Mouse (Mus musculus) hindbrain, postnatal 0 days (tissue): Measurements from ENCODE around the gene Glis1. TPM values are rescaled to one million over a fixed set of nuclear protein-coding genes. Genes with fewer than 3 reads are reported as not detected.

Source experiments
- ATAC-seq: fragments of 200-750 bp; cut with Nextera tagmentation; 2 replicates; pipeline ENCODE4 v1.8.0; 2017; ENCODE audit warnings: mild to moderate bottlenecking, moderate TSS enrichment, moderate library complexity
- DNase-seq: peaks from one replicate; pipeline ENCODE4 v3.0.0-alpha.2; 2015; ENCODE audit warnings: low spot score
- H3K27ac ChIP-seq: fragments of 300-500 bp; sonication (generic); 2 replicates; pipeline ENCODE4 v1.5.1; 2014; ENCODE audit warnings: mild to moderate bottlenecking
- H3K27me3 ChIP-seq: fragments of 300-500 bp; sonication (generic); 2 replicates; pipeline ENCODE4 v1.6.1; 2014; ENCODE audit warnings: low read length, mixed read lengths; ENCODE audit not compliant: insufficient read depth
- H3K36me3 ChIP-seq: fragments of 300-500 bp; sonication (generic); 2 replicates; pipeline ENCODE4 v1.6.1; 2014; ENCODE audit warnings: low read length, mixed read lengths; ENCODE audit not compliant: insufficient read depth
- H3K4me1 ChIP-seq: fragments of 300-500 bp; sonication (generic); 2 replicates; pipeline ENCODE4 v1.6.1; 2014; ENCODE audit warnings: antibody characterized with exemption, low read length, mixed read lengths; ENCODE audit not compliant: insufficient read depth
- H3K4me2 ChIP-seq: fragments of 300-500 bp; sonication (generic); 2 replicates; pipeline ENCODE4 v1.6.1; 2014; ENCODE audit warnings: low read depth, mild to moderate bottlenecking, low read length, moderate library complexity, mixed read lengths
- H3K4me3 ChIP-seq: fragments of 300-500 bp; sonication (generic); 2 replicates; pipeline ENCODE4 v1.5.1; 2014; ENCODE audit warnings: low read length
- H3K9ac ChIP-seq: fragments of 300-500 bp; sonication (generic); replicated peaks from 2 replicates; pipeline ENCODE4 v1.6.1; 2014; ENCODE audit warnings: mild to moderate bottlenecking, low read length, moderate library complexity, mixed read lengths
- H3K9me3 ChIP-seq: fragments of 300-500 bp; sonication (generic); 2 replicates; pipeline ENCODE4 v1.6.1; 2016; ENCODE audit warnings: low read length, mixed read lengths
- CTCF ChIP-seq: IDR thresholded peaks from 2 replicates; pipeline ENCODE4 v1.5.1; 2016; ENCODE audit warnings: antibody characterized with exemption, control low read depth, low read depth
- WGBS: fragments of 180-500 bp; shearing (Covaris S2); extraction: QIAGEN DNeasy Blood & Tissue Kit; methylation state at CpG from one replicate; pipeline ENCODE4 v1.1.7; 2014; 5-methylcytosine and 5-hydroxymethylcytosine counted together
- polyA plus RNA-seq: library from polyadenylated mRNA; unstranded; fragments of >200 nt; fragmentation: Nextera tagmentation; extraction: Ambion mirVana; gene quantifications from 2 replicates; pipeline ENCODE4 v1.2.1, GENCODE M21; 2015
- total RNA-seq: library from RNA; depleted of rRNA; stranded (reverse); fragments of >200 nt; gene quantifications from 2 replicates; pipeline ENCODE4 v1.2.3, GENCODE M21; 2014

The Glis1 gene
- total and polyA plus RNA-seq, 2 experiments from 2014 or later: 4.1 to 11.9 TPM

DNA sequence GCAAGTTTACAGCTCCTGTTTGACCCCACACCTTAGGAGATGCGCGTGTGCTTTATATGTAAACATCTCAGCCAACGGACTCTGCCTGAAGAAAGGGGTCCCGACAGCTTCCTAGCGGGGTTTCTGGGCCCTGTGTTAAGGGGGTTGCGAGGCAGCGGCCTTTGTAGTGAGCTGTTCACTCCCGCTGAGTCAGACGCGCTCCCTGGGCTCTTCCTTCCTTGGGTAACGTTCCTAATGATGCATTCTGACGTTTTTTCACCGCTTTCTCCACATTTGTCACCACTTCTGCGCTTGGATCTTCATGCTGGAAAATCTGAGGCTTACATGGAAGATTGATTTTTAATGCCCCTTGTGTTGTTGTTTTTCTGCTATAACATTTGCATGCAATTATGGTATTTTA, 12.7 kb upstream of the Glis1 start:
- no peak for DNase-seq
- Histone ChIP-seq H3K9me3 (no peaks in the 10 kb centered on the region), H3K9ac (no peak overlapping the region), H3K4me1 (no peaks in the 10 kb centered on the region), H3K4me3 (no peak overlapping the region), H3K4me2 (peak overlapping the region; percentile 23), H3K27me3 (no peaks in the 10 kb centered on the region), H3K36me3 (no peaks in the 10 kb centered on the region), H3K27ac (no peak overlapping the region)
- ATAC-seq: no peak
- WGBS: 5% methylated on average over 14 of the region's 14 CpGs
- no peak for TF ChIP-seq CTCF

DNA sequence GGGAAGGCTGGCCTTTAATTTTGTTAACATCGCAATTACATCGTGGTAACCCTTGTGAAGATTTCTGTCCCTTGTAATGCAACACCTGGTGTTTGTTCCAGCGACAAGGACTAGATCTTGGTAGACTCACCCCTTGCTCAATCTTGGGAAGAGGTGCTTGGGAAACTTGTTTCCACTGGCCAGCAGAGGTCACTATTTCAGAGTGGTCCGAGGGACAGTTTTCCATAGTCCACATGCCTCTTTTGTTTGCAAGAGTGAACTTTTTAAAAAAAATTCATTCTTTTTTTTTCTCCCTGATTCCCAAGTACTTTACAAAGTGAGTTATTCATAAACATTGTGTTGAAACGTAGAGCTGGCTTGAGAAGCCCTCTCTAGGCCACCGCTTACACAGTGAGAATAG, 12.2 kb upstream of the Glis1 start:
- TF ChIP-seq CTCF: peak; percentile 77
- Histone ChIP-seq H3K4me1 (no peaks in the 10 kb centered on the region), H3K9ac (no peak overlapping the region), H3K9me3 (no peaks in the 10 kb centered on the region), H3K36me3 (no peaks in the 10 kb centered on the region), H3K4me2 (peak overlapping the region; percentile 23; the same call in 1 of the 2 replicates), H3K27ac (no peak overlapping the region), H3K4me3 (no peak overlapping the region), H3K27me3 (no peaks in the 10 kb centered on the region)
- peak; percentile 76 for DNase-seq
- WGBS: 23% methylated on average over 6 of the region's 6 CpGs
- ATAC-seq: no peak

DNA sequence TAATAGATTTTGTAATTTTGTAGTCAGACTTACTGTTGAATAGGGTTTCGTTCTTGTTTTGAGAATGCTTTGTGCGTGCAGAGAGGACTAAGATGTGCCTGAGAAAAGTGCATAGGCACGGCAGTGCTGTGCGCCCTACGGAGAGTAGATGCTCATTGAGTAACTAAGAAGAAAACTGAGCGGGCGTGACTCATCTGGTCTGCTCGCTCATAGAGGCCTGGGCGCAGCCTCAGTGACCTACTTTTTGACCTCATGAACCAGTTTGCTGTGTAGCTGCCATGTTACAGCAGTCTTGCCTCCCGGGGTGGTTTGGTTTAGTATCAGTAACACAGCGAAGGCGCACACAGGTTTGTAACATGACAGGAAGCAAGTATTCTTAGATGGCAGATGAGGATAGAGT, 8.8 kb upstream of the Glis1 start:
- ATAC-seq: no peak
- no peak overlapping the region for H3K27ac ChIP-seq
- no peaks in the 10 kb centered on the region for H3K4me1 ChIP-seq
- no peaks in the 10 kb centered on the region for H3K9me3 ChIP-seq
- no peak for TF ChIP-seq CTCF
- no peaks in the 10 kb centered on the region for H3K27me3 ChIP-seq
- DNase-seq: no peak
- WGBS: 94% methylated on average over 12 of the region's 12 CpGs
- H3K4me2 ChIP-seq: no peak overlapping the region
- no peak overlapping the region for H3K9ac ChIP-seq
- no peaks in the 10 kb centered on the region for H3K36me3 ChIP-seq
- no peak overlapping the region for H3K4me3 ChIP-seq

DNA sequence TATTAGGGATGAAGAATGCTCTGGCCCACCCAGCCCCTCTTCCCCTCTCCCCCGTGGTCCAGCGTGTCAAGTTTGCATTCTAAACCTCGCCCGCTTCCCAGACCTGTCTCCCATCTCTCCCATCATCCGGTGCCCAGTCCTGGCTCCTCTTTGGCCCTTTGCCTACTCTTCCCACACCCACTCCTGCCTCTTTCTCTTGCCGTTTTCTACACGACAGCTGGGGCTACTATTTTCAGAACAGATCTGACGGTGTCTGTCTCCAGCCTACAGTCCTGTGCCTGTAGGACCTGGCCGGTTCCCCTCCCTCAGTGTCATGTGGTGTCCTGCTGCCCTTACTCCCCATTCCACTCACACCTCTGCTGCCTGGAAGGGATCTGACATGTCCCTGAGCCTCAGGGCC, 7.8 kb upstream of the Glis1 start:
- H3K4me2 ChIP-seq: no peak overlapping the region
- no peak overlapping the region for H3K4me3 ChIP-seq
- no peak for TF ChIP-seq CTCF
- H3K27ac ChIP-seq: no peak overlapping the region
- H3K36me3 ChIP-seq: no peaks in the 10 kb centered on the region
- 73% methylated on average over 9 of the region's 9 CpGs for WGBS
- ATAC-seq (no peak), DNase-seq (no peak)
- H3K4me1 ChIP-seq: no peaks in the 10 kb centered on the region
- no peak overlapping the region for H3K9ac ChIP-seq
- no peaks in the 10 kb centered on the region for H3K27me3 ChIP-seq
- H3K9me3 ChIP-seq: no peaks in the 10 kb centered on the region

DNA sequence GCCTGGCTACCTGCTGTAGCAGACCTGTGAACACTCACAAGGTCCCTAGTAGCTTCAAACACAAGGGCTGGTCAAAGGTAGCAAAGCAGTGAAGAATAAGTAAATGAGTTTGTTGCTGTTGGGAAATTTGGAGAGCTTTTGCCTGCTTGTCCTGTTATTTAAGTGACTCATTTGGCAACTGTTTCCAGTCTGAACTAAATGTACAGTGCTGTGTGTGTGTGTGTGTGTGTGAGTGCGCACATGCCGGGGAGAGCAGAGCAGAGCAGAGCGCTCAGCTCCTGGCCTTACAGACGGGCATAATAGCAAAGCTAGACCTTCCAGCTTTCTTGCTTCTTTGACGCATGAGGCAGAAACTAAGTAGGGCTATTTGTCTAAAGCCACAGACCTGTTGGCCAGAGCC, 1.7 kb upstream of the Glis1 start:
- no peak for TF ChIP-seq CTCF
- Histone ChIP-seq H3K27me3 (peaks cover 7% of the 10 kb centered on the region; the same call in 1 of the 2 replicates), H3K9me3 (no peaks in the 10 kb centered on the region), H3K9ac (no peak overlapping the region), H3K27ac (no peak overlapping the region), H3K36me3 (no peaks in the 10 kb centered on the region), H3K4me3 (no peak overlapping the region), H3K4me2 (no peak overlapping the region), H3K4me1 (peaks cover 5% of the 10 kb centered on the region; the same call in 1 of the 2 replicates)
- ATAC-seq (no peak), DNase-seq (no peak)
- WGBS: 85% methylated on average over 5 of the region's 5 CpGs

DNA sequence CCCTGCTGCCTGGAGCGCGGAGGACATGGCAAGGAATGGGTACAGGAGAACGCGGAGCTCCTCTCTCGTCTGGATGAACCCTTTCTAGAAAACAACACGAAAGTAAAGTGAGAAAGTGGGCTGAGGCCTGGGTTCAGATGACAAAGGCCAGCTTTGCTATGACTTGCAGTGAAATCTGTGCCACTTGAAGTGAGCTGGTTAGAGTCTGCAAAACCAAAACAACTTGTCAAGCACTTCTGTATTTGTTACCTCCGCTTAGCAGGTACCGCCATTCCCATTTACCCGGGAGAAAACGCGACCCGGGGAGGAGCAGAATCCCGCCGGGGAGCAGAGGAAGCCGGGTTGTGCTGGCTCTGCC, 414 bp upstream of the Glis1 start:
- Histone ChIP-seq H3K9ac (peak overlapping the region; percentile 66), H3K27me3 (peaks cover 7% of the 10 kb centered on the region; the same call in 1 of the 2 replicates), H3K4me1 (peaks cover 5% of the 10 kb centered on the region; the same call in 1 of the 2 replicates), H3K36me3 (no peaks in the 10 kb centered on the region), H3K4me3 (peak overlapping the region; percentile 65), H3K27ac (no peak overlapping the region), H3K9me3 (no peaks in the 10 kb centered on the region), H3K4me2 (peak overlapping the region; percentile 87)
- no peak for TF ChIP-seq CTCF
- no peak for DNase-seq
- 10% methylated on average over 15 of the region's 15 CpGs for WGBS
- ATAC-seq: no peak

DNA sequence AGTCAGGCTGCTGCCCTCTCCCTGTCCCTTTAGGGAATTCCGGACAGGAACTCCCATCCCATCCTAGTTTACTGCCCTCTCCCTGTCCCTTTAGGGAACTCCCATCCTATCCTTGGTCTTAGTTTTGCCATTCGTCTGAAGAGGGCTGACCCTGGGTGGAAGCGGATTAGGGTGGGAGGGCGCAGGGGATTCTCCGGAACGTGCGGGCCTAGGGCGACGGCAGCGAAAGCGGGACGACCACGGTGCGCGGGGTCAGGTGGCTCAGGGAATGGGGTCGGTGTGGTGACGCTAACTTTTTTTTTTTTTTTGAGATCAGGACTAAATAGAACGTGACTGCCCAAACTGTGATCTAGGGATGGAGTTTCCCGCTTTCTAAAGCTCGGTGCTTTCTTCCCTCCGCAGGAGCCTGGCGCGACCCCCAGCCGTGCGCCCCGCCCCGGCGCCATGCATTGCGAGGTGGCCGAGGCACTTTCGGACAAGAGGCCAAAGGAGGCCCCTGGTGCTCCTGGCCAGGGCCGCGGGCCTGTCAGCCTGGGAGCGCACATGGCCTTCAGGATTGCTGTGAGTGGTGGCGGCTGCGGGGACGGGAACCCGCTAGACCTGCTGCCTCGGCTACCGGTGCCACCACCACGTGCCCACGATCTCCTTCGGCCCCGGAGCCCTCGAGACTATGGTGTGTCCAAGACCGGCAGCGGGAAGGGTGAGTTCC, 1.0 kb downstream of the Glis1 start:
- H3K4me3 ChIP-seq: peak overlapping the region; percentile 65
- H3K36me3 ChIP-seq: no peaks in the 10 kb centered on the region
- no peaks in the 10 kb centered on the region for H3K9me3 ChIP-seq
- DNase-seq: no peak
- H3K27ac ChIP-seq: no peak overlapping the region
- ATAC-seq: no peak
- TF ChIP-seq CTCF: peak; percentile 37
- WGBS: 2% methylated on average over 47 of the region's 47 CpGs
- H3K27me3 ChIP-seq: peaks cover 7% of the 10 kb centered on the region; the same call in 1 of the 2 replicates
- H3K9ac ChIP-seq: peak overlapping the region; percentile 66; the same call in 1 of the 2 replicates
- H3K4me2 ChIP-seq: peak overlapping the region; percentile 87
- H3K4me1 ChIP-seq: peaks cover 5% of the 10 kb centered on the region; the same call in 1 of the 2 replicates
